Mouse (Mus musculus): ENCODE data around the gene C1rl.

DNA sequence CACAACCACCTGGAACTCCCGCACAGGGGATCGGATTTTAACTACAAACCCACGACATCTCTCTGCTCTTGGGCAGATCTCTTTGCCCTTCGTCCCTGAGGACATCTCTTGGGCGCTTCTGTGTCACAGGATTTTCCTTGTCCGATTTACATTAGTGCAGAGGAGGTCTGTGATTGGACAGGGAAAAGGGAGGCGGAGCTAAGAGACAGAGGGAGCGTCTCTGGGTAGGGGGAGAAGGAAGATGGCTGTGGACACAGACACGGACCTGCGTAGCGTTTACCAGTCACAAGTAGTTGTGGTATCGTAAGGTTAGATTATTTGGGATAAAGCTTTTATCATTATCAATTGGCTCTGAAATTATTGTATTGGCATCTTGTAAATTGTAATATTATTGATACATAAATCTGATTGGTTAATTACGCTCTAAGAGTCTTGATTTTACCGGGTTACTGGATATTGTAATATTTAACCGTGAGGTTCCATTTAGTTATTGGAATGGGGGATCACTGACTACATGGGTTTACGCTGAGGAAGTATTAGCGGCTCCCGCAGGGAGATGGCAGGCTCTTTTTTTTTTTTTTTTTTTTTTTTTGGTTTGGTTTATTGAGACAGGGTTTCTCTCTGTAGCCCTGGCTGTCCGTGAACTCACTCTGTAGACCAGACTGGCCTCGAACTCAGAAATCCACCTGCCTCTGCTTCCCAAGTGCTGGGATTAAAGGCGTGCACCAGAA lies 7.3 kb upstream of the C1rl start:
- TF ChIP-seq CTCF (IDR thresholded peaks at IDR 0.05; ENCODE audit: control insufficient read depth, insufficient read depth, low read length) (no peak), POLR2A (IDR thresholded peaks at IDR 0.05; ENCODE audit: borderline replicate concordance, control insufficient read depth, low read depth, low read length) (no peak)

All from bone marrow, adult 2 months (tissue).